Mouse (Mus musculus): ENCODE measurements at regions not wholly inside any gene's neighbourhood (a gene's known extent, or its start where the extent isn't known, plus 50 kb on each side); places are given as distances from the start of the nearest gene placed in this dataset.
A peak's percentile ranks its signal among the peaks of the same experiment; 100 is the strongest.

DNA sequence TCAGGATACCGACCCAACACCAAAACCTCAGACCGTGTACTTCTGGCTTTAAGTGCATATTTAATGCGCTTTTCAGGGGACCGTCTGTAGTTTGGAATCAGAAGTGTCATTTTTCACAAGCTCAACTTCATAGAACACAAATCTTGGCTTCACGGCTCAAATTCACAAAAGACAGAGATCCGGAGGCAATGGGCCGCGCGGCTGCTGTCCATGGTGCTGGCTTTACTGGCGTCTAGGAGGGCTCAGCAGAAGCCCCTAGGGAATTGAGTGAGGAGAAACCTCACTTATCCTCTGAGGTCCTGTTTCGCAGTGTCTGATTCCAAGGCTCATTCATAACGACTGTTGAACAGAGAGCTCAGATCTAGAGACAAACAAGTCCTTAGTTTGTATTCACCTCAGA, 196.5 kb upstream of the Ajap1 start:
- Histone ChIP-seq H3K4me2 (no peak overlapping the region), H3K36me3 (ENCODE audit: insufficient read depth) (no peaks in the 10 kb centered on the region), H3K27me3 (ENCODE audit: insufficient read depth, low read length) (no peaks in the 10 kb centered on the region), H3K4me3 (ENCODE audit: low read depth, low read length) (no peak overlapping the region), H3K9me3 (ENCODE audit: low read depth, low read length) (no peaks in the 10 kb centered on the region), H3K27ac (ENCODE audit: low read depth) (no peak overlapping the region), H3K4me1 (ENCODE audit: insufficient read depth) (no peaks in the 10 kb centered on the region), H3K9ac (no peak overlapping the region)
- DNase-seq (peak; percentile 78), ATAC-seq (ENCODE audit: insufficient read depth) (no peak)
- WGBS, result 25% methylated on average over 12 of the region's 12 CpGs
- TF ChIP-seq CTCF (IDR thresholded peaks at IDR 0.05; ENCODE audit: low read depth), result no peak

DNA sequence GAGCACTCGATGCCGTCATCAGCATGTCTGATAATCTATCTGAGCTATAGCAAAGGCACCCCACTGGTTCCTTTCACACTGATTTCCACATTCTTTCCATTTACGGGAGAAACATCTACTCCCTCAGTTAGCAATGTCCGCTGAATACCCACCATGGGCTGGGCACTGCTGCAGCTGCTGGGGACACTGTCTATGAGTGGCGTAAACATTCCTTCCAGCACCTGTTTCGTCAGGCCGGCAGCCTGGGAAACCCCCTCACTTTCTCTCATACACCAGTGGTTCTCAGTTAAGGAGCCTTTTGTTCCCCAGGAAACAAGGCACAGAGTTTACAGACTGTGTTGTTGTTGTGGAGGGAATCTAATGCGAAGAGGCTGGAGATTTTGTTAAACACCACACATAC, 205.8 kb upstream of the Ajap1 start:
- no peaks in the 10 kb centered on the region for H3K4me1 ChIP-seq (ENCODE audit: insufficient read depth)
- H3K4me2 ChIP-seq, result no peak overlapping the region
- DNase-seq (no peak), ATAC-seq (ENCODE audit: insufficient read depth) (no peak)
- no peaks in the 10 kb centered on the region for H3K9me3 ChIP-seq (ENCODE audit: low read depth, low read length)
- H3K9ac ChIP-seq, result no peak overlapping the region
- no peak overlapping the region for H3K4me3 ChIP-seq (ENCODE audit: low read depth, low read length)
- no peaks in the 10 kb centered on the region for H3K27me3 ChIP-seq (ENCODE audit: insufficient read depth, low read length)
- H3K36me3 ChIP-seq (ENCODE audit: insufficient read depth), result no peaks in the 10 kb centered on the region
- TF ChIP-seq CTCF (IDR thresholded peaks at IDR 0.05; ENCODE audit: low read depth), result no peak
- no peak overlapping the region for H3K27ac ChIP-seq (ENCODE audit: low read depth)
- 60% methylated on average over 8 of the region's 8 CpGs for WGBS

DNA sequence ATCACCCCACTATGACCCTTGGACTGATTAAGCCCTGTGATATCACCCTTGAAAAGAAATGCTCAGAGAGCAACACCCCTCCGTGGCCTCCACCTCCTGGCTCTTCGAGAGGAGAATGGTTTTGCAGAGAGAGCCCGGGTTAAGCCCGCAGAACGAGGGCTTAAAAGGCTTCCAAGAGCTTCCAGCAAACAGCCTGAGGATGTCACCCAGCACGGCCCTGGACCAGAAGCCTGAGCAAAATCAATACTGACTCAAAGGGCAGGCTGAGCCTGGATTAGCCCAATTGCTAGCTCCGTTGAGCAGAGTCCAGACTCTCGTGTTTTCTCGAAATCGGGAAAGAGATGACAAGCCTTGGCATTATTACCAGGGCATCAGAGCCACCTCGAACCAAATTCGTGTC, 211.3 kb upstream of the Ajap1 start:
- H3K27me3 ChIP-seq (ENCODE audit: insufficient read depth, low read length), result no peaks in the 10 kb centered on the region
- no peak for DNase-seq
- no peak overlapping the region for H3K4me2 ChIP-seq
- H3K9ac ChIP-seq, result no peak overlapping the region
- H3K36me3 ChIP-seq (ENCODE audit: insufficient read depth), result no peaks in the 10 kb centered on the region
- ATAC-seq (ENCODE audit: insufficient read depth), result no peak
- TF ChIP-seq CTCF (IDR thresholded peaks at IDR 0.05; ENCODE audit: low read depth), result no peak
- H3K9me3 ChIP-seq (ENCODE audit: low read depth, low read length), result no peaks in the 10 kb centered on the region
- H3K4me3 ChIP-seq (ENCODE audit: low read depth, low read length), result no peak overlapping the region
- no peaks in the 10 kb centered on the region for H3K4me1 ChIP-seq (ENCODE audit: insufficient read depth)
- no peak overlapping the region for H3K27ac ChIP-seq (ENCODE audit: low read depth)
- 68% methylated on average over 12 of the region's 12 CpGs for WGBS

DNA sequence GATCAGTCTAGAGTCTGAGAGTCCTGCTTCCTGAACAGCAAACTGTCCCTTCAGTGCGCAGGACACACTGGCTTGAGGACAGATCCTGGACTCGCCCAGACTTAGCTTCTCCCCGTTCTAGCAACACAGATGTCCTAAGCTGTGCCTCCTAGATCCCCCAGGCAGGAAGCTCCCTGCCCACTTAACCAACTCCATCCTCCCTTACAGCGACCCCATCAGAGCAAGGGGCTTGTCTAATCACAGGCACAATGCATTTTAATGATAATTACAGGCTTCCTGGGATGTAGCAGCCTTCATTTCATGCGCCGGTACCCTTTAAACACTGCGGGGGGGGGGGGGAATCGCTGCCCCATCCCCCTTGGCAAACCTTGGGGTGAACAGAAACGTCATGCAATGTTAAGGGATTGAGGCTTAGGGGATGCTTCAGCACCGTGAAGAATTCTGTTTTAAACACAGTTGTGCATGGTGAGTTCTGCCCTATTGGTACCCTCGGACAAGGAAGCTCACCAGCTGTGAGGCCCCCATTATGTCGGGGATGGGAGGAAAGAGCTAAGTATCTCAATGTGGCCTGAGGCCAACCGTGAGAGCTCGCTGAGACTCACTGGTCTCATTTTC, 213.9 kb upstream of the Ajap1 start:
- Histone ChIP-seq H3K36me3 (ENCODE audit: insufficient read depth) (no peaks in the 10 kb centered on the region), H3K27me3 (ENCODE audit: insufficient read depth, low read length) (no peaks in the 10 kb centered on the region), H3K4me3 (ENCODE audit: low read depth, low read length) (no peak overlapping the region), H3K9ac (no peak overlapping the region), H3K4me1 (ENCODE audit: insufficient read depth) (no peaks in the 10 kb centered on the region), H3K4me2 (no peak overlapping the region), H3K9me3 (ENCODE audit: low read depth, low read length) (no peaks in the 10 kb centered on the region), H3K27ac (ENCODE audit: low read depth) (no peak overlapping the region)
- no peak for TF ChIP-seq CTCF (IDR thresholded peaks at IDR 0.05; ENCODE audit: low read depth)
- DNase-seq (no peak), ATAC-seq (ENCODE audit: insufficient read depth) (no peak)
- 49% methylated on average over 14 of the region's 14 CpGs for WGBS

DNA sequence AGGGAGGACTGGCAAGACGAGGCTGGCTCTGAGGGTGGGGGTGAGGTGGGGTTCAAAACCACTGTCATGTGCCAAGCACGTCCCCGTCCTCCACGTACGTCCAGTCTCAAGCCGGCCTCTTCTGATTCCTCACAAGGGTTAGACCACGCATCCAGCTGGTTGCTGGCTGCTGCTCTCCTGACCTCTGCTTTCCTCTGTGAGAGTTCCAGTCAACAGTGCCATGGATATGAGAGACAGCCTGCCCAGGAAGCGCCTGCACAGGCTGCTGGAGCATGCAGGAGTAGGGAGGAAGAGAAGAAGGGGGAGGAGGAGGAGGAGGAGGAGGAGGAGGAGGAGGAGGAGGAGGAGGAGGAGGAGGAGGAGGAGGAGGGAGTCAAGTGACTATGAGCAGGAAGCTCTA, 224.6 kb upstream of the Ajap1 start:
- no peak overlapping the region for H3K4me3 ChIP-seq (ENCODE audit: low read depth, low read length)
- ATAC-seq (ENCODE audit: insufficient read depth), result no peak
- H3K36me3 ChIP-seq (ENCODE audit: insufficient read depth), result no peaks in the 10 kb centered on the region
- H3K9me3 ChIP-seq (ENCODE audit: low read depth, low read length), result no peaks in the 10 kb centered on the region
- no peaks in the 10 kb centered on the region for H3K4me1 ChIP-seq (ENCODE audit: insufficient read depth)
- TF ChIP-seq CTCF (IDR thresholded peaks at IDR 0.05; ENCODE audit: low read depth), result no peak
- no peak overlapping the region for H3K9ac ChIP-seq
- H3K27me3 ChIP-seq (ENCODE audit: insufficient read depth, low read length), result no peaks in the 10 kb centered on the region
- H3K4me2 ChIP-seq, result no peak overlapping the region
- H3K27ac ChIP-seq (ENCODE audit: low read depth), result no peak overlapping the region
- DNase-seq, result no peak
- WGBS, result 49% methylated on average over 8 of the region's 8 CpGs

DNA sequence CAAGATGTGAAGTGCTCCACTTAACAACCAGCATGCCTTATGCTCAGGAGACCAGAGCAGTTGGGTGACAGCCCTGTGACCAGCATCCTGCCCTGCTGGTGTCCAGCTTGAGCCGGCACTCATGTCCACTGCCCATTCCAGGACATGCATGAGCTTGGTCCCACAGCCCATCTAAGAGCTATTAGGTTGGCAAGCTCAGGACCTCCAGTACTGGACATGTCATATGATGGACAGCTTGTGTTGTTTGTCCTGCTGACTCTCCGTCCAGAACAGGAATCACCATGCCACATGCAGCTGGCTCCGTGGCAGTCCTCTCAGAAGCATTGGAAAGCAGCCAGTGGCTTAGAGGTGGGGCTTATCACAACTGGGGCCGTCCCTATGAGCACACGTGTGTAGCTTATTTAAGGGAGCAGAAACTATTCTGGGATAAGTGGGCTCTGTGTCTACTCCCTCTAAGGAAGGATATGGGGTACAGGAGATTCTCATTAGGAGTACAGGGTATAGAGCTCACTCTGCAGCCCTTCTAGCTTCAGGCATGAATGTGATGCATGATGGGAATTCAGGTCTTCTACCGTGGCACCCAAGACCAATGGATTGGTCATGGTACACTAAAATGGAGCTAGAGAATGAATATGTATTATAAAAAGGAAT, 232.5 kb upstream of the Ajap1 start:
- no peaks in the 10 kb centered on the region for H3K4me1 ChIP-seq (ENCODE audit: insufficient read depth)
- no peak overlapping the region for H3K4me3 ChIP-seq (ENCODE audit: low read depth, low read length)
- no peak overlapping the region for H3K4me2 ChIP-seq
- H3K9me3 ChIP-seq (ENCODE audit: low read depth, low read length), result no peaks in the 10 kb centered on the region
- TF ChIP-seq CTCF (IDR thresholded peaks at IDR 0.05; ENCODE audit: low read depth), result no peak
- DNase-seq, result peak; percentile 22
- no peak overlapping the region for H3K27ac ChIP-seq (ENCODE audit: low read depth)
- no peak overlapping the region for H3K9ac ChIP-seq
- ATAC-seq (ENCODE audit: insufficient read depth), result no peak
- WGBS, result 42% methylated on average over 6 of the region's 6 CpGs
- H3K27me3 ChIP-seq (ENCODE audit: insufficient read depth, low read length), result no peaks in the 10 kb centered on the region
- H3K36me3 ChIP-seq (ENCODE audit: insufficient read depth), result no peaks in the 10 kb centered on the region

DNA sequence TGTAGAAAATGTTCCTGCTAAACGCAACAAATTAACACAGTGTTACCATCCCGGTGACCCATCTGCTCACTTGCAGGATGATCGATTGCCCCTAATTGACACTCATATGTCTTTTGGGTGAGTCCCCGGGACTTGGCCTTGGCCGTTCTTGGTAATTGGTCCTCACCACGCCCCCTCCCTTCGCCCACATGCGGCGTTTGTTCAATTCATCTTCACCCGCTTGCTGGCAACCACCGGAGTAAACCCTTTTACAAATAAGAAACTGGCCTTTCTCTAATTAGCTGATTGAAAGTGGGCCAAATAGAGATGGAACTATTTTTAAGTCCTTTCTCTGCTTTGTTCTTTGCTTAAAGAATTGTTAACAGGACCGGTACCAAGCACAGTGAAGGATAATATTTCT, 234.7 kb upstream of the Ajap1 start:
- H3K4me2 ChIP-seq, result no peak overlapping the region
- H3K27me3 ChIP-seq (ENCODE audit: insufficient read depth, low read length), result no peaks in the 10 kb centered on the region
- DNase-seq (no peak), ATAC-seq (ENCODE audit: insufficient read depth) (no peak)
- H3K9ac ChIP-seq, result no peak overlapping the region
- WGBS, result 77% methylated on average over 12 of the region's 12 CpGs
- no peak overlapping the region for H3K4me3 ChIP-seq (ENCODE audit: low read depth, low read length)
- H3K9me3 ChIP-seq (ENCODE audit: low read depth, low read length), result no peaks in the 10 kb centered on the region
- no peak overlapping the region for H3K27ac ChIP-seq (ENCODE audit: low read depth)
- no peaks in the 10 kb centered on the region for H3K36me3 ChIP-seq (ENCODE audit: insufficient read depth)
- TF ChIP-seq CTCF (IDR thresholded peaks at IDR 0.05; ENCODE audit: low read depth), result no peak
- H3K4me1 ChIP-seq (ENCODE audit: insufficient read depth), result no peaks in the 10 kb centered on the region

Measured in lung, embryonic 14.5 days (tissue).